Mouse (Mus musculus): ENCODE results near the gene Fam193b.

Fam193b gene

GRCm38 (mm10) chr13:55502405-55502804 is 68.5 kb downstream of the Fam193b start:
- in situ Hi-C loops (cut with MboI, MseI): no loop called here

- in situ Hi-C loops (cut with MboI, MseI): no loop called here
Observed at GRCm38 (mm10) chr13:55500575-55500974, 70.3 kb downstream of the Fam193b start.

GRCm38 (mm10) chr13:55498906-55499305 is 72.0 kb downstream of the Fam193b start:
- in situ Hi-C loops (cut with MboI, MseI): no loop called here

- in situ Hi-C loops (cut with MboI, MseI): no loop called here
Observed at GRCm38 (mm10) chr13:55496661-55497060, 74.3 kb downstream of the Fam193b start.

- in situ Hi-C loops (cut with MboI, MseI): no loop called here
Observed at GRCm38 (mm10) chr13:55495702-55496101, 75.2 kb downstream of the Fam193b start.

GRCm38 (mm10) chr13:55494883-55495621 is 75.9 kb downstream of the Fam193b start:
- in situ Hi-C loops (cut with MboI, MseI): no loop called here

GRCm38 (mm10) chr13:55494257-55494656 is 76.7 kb downstream of the Fam193b start:
- in situ Hi-C loops (cut with MboI, MseI): no loop called here
